Mouse (Mus musculus): ENCODE measurements around the gene Atf5. TPM values are rescaled to one million over a fixed set of nuclear protein-coding genes. Genes with fewer than 3 reads are reported as not detected.

Atf5 gene
- polyA plus RNA-seq, 1 experiment = 76.5 TPM

GRCm38 (mm10) chr7:44818751-44819235 is 2.3 kb upstream of the Atf5 start:
- DNase-seq = no peak
- Histone ChIP-seq H3K27me3 (ENCODE audit: control insufficient read depth, insufficient read depth, low read length) (no peaks in the 10 kb centered on the region), H3K4me3 (ENCODE audit: control insufficient read depth, insufficient read depth, low read length) (no peak overlapping the region), H3K4me1 (replicated peaks; ENCODE audit: control insufficient read depth, insufficient read depth, low read length) (peaks cover 24% of the 10 kb centered on the region), H3K36me3 (ENCODE audit: control insufficient read depth, insufficient read depth, low read length) (no peaks in the 10 kb centered on the region), H3K27ac (ENCODE audit: control insufficient read depth, insufficient read depth, low read length) (no peak overlapping the region)
- TF ChIP-seq CTCF (IDR thresholded peaks at IDR 0.05; ENCODE audit: borderline replicate concordance, control insufficient read depth, extremely low read depth, insufficient read depth, low read length, poor library complexity) (no peak), POLR2A (IDR thresholded peaks at IDR 0.05; ENCODE audit: control insufficient read depth, extremely low read depth, insufficient read depth, low read length, poor library complexity) (no peak)
- 59% methylated on average over 6 of the region's 6 CpGs for WGBS

- Histone ChIP-seq H3K27me3 (ENCODE audit: control insufficient read depth, insufficient read depth, low read length) (no peaks in the 10 kb centered on the region), H3K36me3 (ENCODE audit: control insufficient read depth, insufficient read depth, low read length) (no peaks in the 10 kb centered on the region), H3K4me3 (ENCODE audit: control insufficient read depth, insufficient read depth, low read length) (no peak overlapping the region), H3K4me1 (replicated peaks; ENCODE audit: control insufficient read depth, insufficient read depth, low read length) (peaks cover 24% of the 10 kb centered on the region), H3K27ac (ENCODE audit: control insufficient read depth, insufficient read depth, low read length) (no peak overlapping the region)
- TF ChIP-seq CTCF (IDR thresholded peaks at IDR 0.05; ENCODE audit: borderline replicate concordance, control insufficient read depth, extremely low read depth, insufficient read depth, low read length, poor library complexity) (no peak), POLR2A (IDR thresholded peaks at IDR 0.05; ENCODE audit: control insufficient read depth, extremely low read depth, insufficient read depth, low read length, poor library complexity) (no peak)
- 53% methylated on average over 2 of the region's 2 CpGs for WGBS
- DNase-seq = no peak
These were observed 1.7 kb upstream of the Atf5 start for GRCm38 (mm10) chr7:44818164-44818563.

- Histone ChIP-seq H3K36me3 (ENCODE audit: control insufficient read depth, insufficient read depth, low read length) (no peaks in the 10 kb centered on the region), H3K4me1 (replicated peaks; ENCODE audit: control insufficient read depth, insufficient read depth, low read length) (peaks cover 24% of the 10 kb centered on the region), H3K27me3 (ENCODE audit: control insufficient read depth, insufficient read depth, low read length) (no peaks in the 10 kb centered on the region), H3K4me3 (ENCODE audit: control insufficient read depth, insufficient read depth, low read length) (no peak overlapping the region), H3K27ac (ENCODE audit: control insufficient read depth, insufficient read depth, low read length) (no peak overlapping the region)
- TF ChIP-seq CTCF (IDR thresholded peaks at IDR 0.05; ENCODE audit: borderline replicate concordance, control insufficient read depth, extremely low read depth, insufficient read depth, low read length, poor library complexity) (no peak), POLR2A (IDR thresholded peaks at IDR 0.05; ENCODE audit: control insufficient read depth, extremely low read depth, insufficient read depth, low read length, poor library complexity) (no peak)
- 15% methylated on average over 3 of the region's 3 CpGs for WGBS
- no peak for DNase-seq
These were observed 983 bp upstream of the Atf5 start for GRCm38 (mm10) chr7:44817441-44817840.

- peak within 1 kb of the TSS; percentile 89 for H3K4me3 ChIP-seq (ENCODE audit: control insufficient read depth, insufficient read depth, low read length)
- peaks cover 24% of the 10 kb centered on the region for H3K4me1 ChIP-seq (replicated peaks; ENCODE audit: control insufficient read depth, insufficient read depth, low read length)
- peak; percentile 99 for DNase-seq
- WGBS = under 1% methylated on average over 62 of the region's 62 CpGs
- TF ChIP-seq CTCF (IDR thresholded peaks at IDR 0.05; ENCODE audit: borderline replicate concordance, control insufficient read depth, extremely low read depth, insufficient read depth, low read length, poor library complexity) (no peak; the same call in 1 of the 2 replicates), POLR2A (IDR thresholded peaks at IDR 0.05; ENCODE audit: control insufficient read depth, extremely low read depth, insufficient read depth, low read length, poor library complexity) (peak; percentile 61; the same call in 1 of the 2 replicates)
- peak within 1 kb of the TSS; percentile 76 for H3K27ac ChIP-seq (ENCODE audit: control insufficient read depth, insufficient read depth, low read length)
- no peaks in the 10 kb centered on the region for H3K36me3 ChIP-seq (ENCODE audit: control insufficient read depth, insufficient read depth, low read length)
- H3K27me3 ChIP-seq (ENCODE audit: control insufficient read depth, insufficient read depth, low read length) = no peaks in the 10 kb centered on the region
These were observed 563 bp downstream of the Atf5 start, which contains the start of the genes Nup62 and Il4i1 for GRCm38 (mm10) chr7:44815721-44816469. TSS of gene Nup62 (plus strand) at chr7:44816088. TSS of gene Il4i1 (plus strand) at chr7:44816387.

GRCm38 (mm10) chr7:44814952-44815553 is 1.4 kb downstream of the Atf5 start:
- H3K27ac ChIP-seq (ENCODE audit: control insufficient read depth, insufficient read depth, low read length) = no peak overlapping the region
- DNase-seq = peak; percentile 29
- TF ChIP-seq POLR2A (IDR thresholded peaks at IDR 0.05; ENCODE audit: control insufficient read depth, extremely low read depth, insufficient read depth, low read length, poor library complexity) (no peak), CTCF (IDR thresholded peaks at IDR 0.05; ENCODE audit: borderline replicate concordance, control insufficient read depth, extremely low read depth, insufficient read depth, low read length, poor library complexity) (no peak)
- WGBS = 75% methylated on average over 14 of the region's 14 CpGs
- no peaks in the 10 kb centered on the region for H3K36me3 ChIP-seq (ENCODE audit: control insufficient read depth, insufficient read depth, low read length)
- H3K27me3 ChIP-seq (ENCODE audit: control insufficient read depth, insufficient read depth, low read length) = no peaks in the 10 kb centered on the region
- H3K4me3 ChIP-seq (ENCODE audit: control insufficient read depth, insufficient read depth, low read length) = no peak overlapping the region
- H3K4me1 ChIP-seq (replicated peaks; ENCODE audit: control insufficient read depth, insufficient read depth, low read length) = peaks cover 24% of the 10 kb centered on the region

- TF ChIP-seq POLR2A (IDR thresholded peaks at IDR 0.05; ENCODE audit: control insufficient read depth, extremely low read depth, insufficient read depth, low read length, poor library complexity) (no peak), CTCF (IDR thresholded peaks at IDR 0.05; ENCODE audit: borderline replicate concordance, control insufficient read depth, extremely low read depth, insufficient read depth, low read length, poor library complexity) (no peak)
- Histone ChIP-seq H3K36me3 (ENCODE audit: control insufficient read depth, insufficient read depth, low read length) (no peaks in the 10 kb centered on the region), H3K27me3 (ENCODE audit: control insufficient read depth, insufficient read depth, low read length) (no peaks in the 10 kb centered on the region), H3K4me1 (replicated peaks; ENCODE audit: control insufficient read depth, insufficient read depth, low read length) (peaks cover 20% of the 10 kb centered on the region), H3K4me3 (ENCODE audit: control insufficient read depth, insufficient read depth, low read length) (no peak overlapping the region), H3K27ac (ENCODE audit: control insufficient read depth, insufficient read depth, low read length) (no peak overlapping the region)
- WGBS = 91% methylated on average over 4 of the region's 4 CpGs
- DNase-seq = peak; percentile 1
These were observed 2.0 kb downstream of the Atf5 start for GRCm38 (mm10) chr7:44814423-44814822.

Measured in thymus, adult 2 months (tissue).